Mouse (Mus musculus) midbrain, embryonic 10.5 days (tissue): ENCODE measurements around the gene Tnfrsf4. TPM values are rescaled to one million over a fixed set of nuclear protein-coding genes. Genes with fewer than 3 reads are reported as not detected.
A peak's percentile ranks its signal among the peaks of the same experiment; 100 is the strongest.

ENCODE experiments used
- DNase-seq: peaks from one replicate; pipeline ENCODE4 v3.0.0-alpha.2; 2017; ENCODE audit warnings: low spot score
- H3K27ac ChIP-seq: fragments of 300-500 bp; sonication (generic); replicated peaks from 2 replicates; pipeline ENCODE4 v1.5.1; 2016; ENCODE audit warnings: mild to moderate bottlenecking
- H3K27me3 ChIP-seq: fragments of 300-500 bp; sonication (generic); 2 replicates; pipeline ENCODE4 v1.6.1; 2016; ENCODE audit warnings: low read depth, mild to moderate bottlenecking; ENCODE audit not compliant: poor library complexity, severe bottlenecking
- H3K36me3 ChIP-seq: fragments of 300-500 bp; sonication (generic); 2 replicates; pipeline ENCODE4 v1.6.1; 2016; ENCODE audit warnings: mild to moderate bottlenecking, moderate library complexity
- H3K4me1 ChIP-seq: fragments of 300-500 bp; sonication (generic); 2 replicates; pipeline ENCODE4 v1.6.1; 2016
- H3K4me3 ChIP-seq: fragments of 300-500 bp; sonication (generic); 2 replicates; pipeline ENCODE4 v1.5.1; 2016; ENCODE audit warnings: mild to moderate bottlenecking, moderate library complexity
- H3K9me3 ChIP-seq: fragments of 300-500 bp; sonication (generic); replicated peaks from 2 replicates; pipeline ENCODE4 v1.6.1; 2016; ENCODE audit warnings: mild to moderate bottlenecking
- WGBS: fragments of 180-500 bp; shearing (Covaris S2); methylation state at CpG from one replicate; pipeline ENCODE4 v1.1.7; 2016; 5-methylcytosine and 5-hydroxymethylcytosine counted together
- polyA plus RNA-seq: library from polyadenylated mRNA; unstranded; fragments of >200 nt; fragmentation: Nextera tagmentation; extraction: Ambion mirVana; gene quantifications from 2 replicates; pipeline ENCODE4 v1.2.1, GENCODE M21; 2016

The Tnfrsf4 gene
- polyA plus RNA-seq, 1 experiment from 2014 or later: 0.88 TPM

- Histone ChIP-seq H3K27me3 (peaks cover 30% of the 10 kb centered on the region), H3K4me1 (peaks cover 47% of the 10 kb centered on the region), H3K9me3 (no peaks in the 10 kb centered on the region), H3K4me3 (peak overlapping the region; percentile 62), H3K36me3 (peaks cover 29% of the 10 kb centered on the region), H3K27ac (peak overlapping the region; percentile 89)
- WGBS: 3% methylated on average over 24 of the region's 24 CpGs
- peak; percentile 85 for DNase-seq
These were observed 18.1 kb downstream of the Tnfrsf4 start for GRCm38 (mm10) chr4:156031593-156032391.

GRCm38 (mm10) chr4:156032856-156033255 lies 19.2 kb downstream of the Tnfrsf4 start:
- peaks cover 18% of the 10 kb centered on the region for H3K36me3 ChIP-seq
- H3K27me3 ChIP-seq: peaks cover 30% of the 10 kb centered on the region
- H3K9me3 ChIP-seq: no peaks in the 10 kb centered on the region
- no peak for DNase-seq
- 92% methylated on average over 4 of the region's 4 CpGs for WGBS
- H3K4me3 ChIP-seq: no peak overlapping the region
- peaks cover 47% of the 10 kb centered on the region for H3K4me1 ChIP-seq
- H3K27ac ChIP-seq: peak overlapping the region; percentile 89; the same call in 1 of the 2 replicates

GRCm38 (mm10) chr4:156033476-156034119 lies 20.0 kb downstream of the Tnfrsf4 start:
- peaks cover 47% of the 10 kb centered on the region for H3K4me1 ChIP-seq
- peaks cover 30% of the 10 kb centered on the region for H3K27me3 ChIP-seq
- peak; percentile 46 for DNase-seq
- no peak overlapping the region for H3K27ac ChIP-seq
- H3K36me3 ChIP-seq: peaks cover 11% of the 10 kb centered on the region
- no peaks in the 10 kb centered on the region for H3K9me3 ChIP-seq
- 52% methylated on average over 6 of the region's 6 CpGs for WGBS
- H3K4me3 ChIP-seq: no peak overlapping the region

- peaks cover 30% of the 10 kb centered on the region for H3K27me3 ChIP-seq
- H3K36me3 ChIP-seq: peaks cover 5% of the 10 kb centered on the region
- peaks cover 47% of the 10 kb centered on the region for H3K4me1 ChIP-seq
- DNase-seq: no peak
- peak overlapping the region; percentile 47 for H3K4me3 ChIP-seq
- WGBS: 48% methylated on average over 4 of the region's 4 CpGs
- no peaks in the 10 kb centered on the region for H3K9me3 ChIP-seq
- no peak overlapping the region for H3K27ac ChIP-seq
These were observed 20.7 kb downstream of the Tnfrsf4 start for GRCm38 (mm10) chr4:156034301-156034700.

GRCm38 (mm10) chr4:156034901-156035300 lies 21.3 kb downstream of the Tnfrsf4 start:
- Histone ChIP-seq H3K27me3 (peaks cover 30% of the 10 kb centered on the region), H3K9me3 (no peaks in the 10 kb centered on the region), H3K36me3 (no peaks in the 10 kb centered on the region), H3K4me3 (peak overlapping the region; percentile 47), H3K4me1 (peaks cover 47% of the 10 kb centered on the region), H3K27ac (no peak overlapping the region; the same call in 1 of the 2 replicates)
- peak; percentile 28 for DNase-seq
- WGBS: 9% methylated on average over 25 of the region's 25 CpGs

GRCm38 (mm10) chr4:156044754-156045153 lies 31.1 kb downstream of the Tnfrsf4 start:
- H3K4me3 ChIP-seq: no peak overlapping the region
- 73% methylated on average over 5 of the region's 5 CpGs for WGBS
- H3K4me1 ChIP-seq: no peaks in the 10 kb centered on the region
- no peak overlapping the region for H3K27ac ChIP-seq
- H3K9me3 ChIP-seq: no peaks in the 10 kb centered on the region
- no peak for DNase-seq
- no peaks in the 10 kb centered on the region for H3K36me3 ChIP-seq
- no peaks in the 10 kb centered on the region for H3K27me3 ChIP-seq

- Histone ChIP-seq H3K4me1 (no peaks in the 10 kb centered on the region), H3K4me3 (no peak overlapping the region), H3K36me3 (no peaks in the 10 kb centered on the region), H3K27me3 (no peaks in the 10 kb centered on the region), H3K9me3 (no peaks in the 10 kb centered on the region), H3K27ac (no peak overlapping the region)
- 84% methylated on average over 3 of the region's 3 CpGs for WGBS
- DNase-seq: no peak
These were observed 36.1 kb downstream of the Tnfrsf4 start for GRCm38 (mm10) chr4:156049779-156050178.

- Histone ChIP-seq H3K9me3 (no peaks in the 10 kb centered on the region), H3K36me3 (no peaks in the 10 kb centered on the region), H3K27ac (no peak overlapping the region), H3K4me1 (no peaks in the 10 kb centered on the region), H3K27me3 (no peaks in the 10 kb centered on the region), H3K4me3 (no peak overlapping the region)
- no peak for DNase-seq
- WGBS: 72% methylated on average over 6 of the region's 6 CpGs
These were observed 36.8 kb downstream of the Tnfrsf4 start for GRCm38 (mm10) chr4:156050391-156050980.

GRCm38 (mm10) chr4:156053113-156053512 lies 39.5 kb downstream of the Tnfrsf4 start:
- H3K4me1 ChIP-seq: no peaks in the 10 kb centered on the region
- no peaks in the 10 kb centered on the region for H3K27me3 ChIP-seq
- no peaks in the 10 kb centered on the region for H3K9me3 ChIP-seq
- no peaks in the 10 kb centered on the region for H3K36me3 ChIP-seq
- WGBS: 92% methylated on average over 4 of the region's 4 CpGs
- DNase-seq: no peak
- H3K27ac ChIP-seq: no peak overlapping the region
- H3K4me3 ChIP-seq: no peak overlapping the region

GRCm38 (mm10) chr4:156054130-156054529 lies 40.5 kb downstream of the Tnfrsf4 start:
- H3K9me3 ChIP-seq: no peaks in the 10 kb centered on the region
- no peaks in the 10 kb centered on the region for H3K4me1 ChIP-seq
- WGBS: 90% methylated on average over 4 of the region's 4 CpGs
- no peak for DNase-seq
- H3K27ac ChIP-seq: no peak overlapping the region
- H3K27me3 ChIP-seq: no peaks in the 10 kb centered on the region
- no peaks in the 10 kb centered on the region for H3K36me3 ChIP-seq
- H3K4me3 ChIP-seq: no peak overlapping the region

- Histone ChIP-seq H3K4me1 (no peaks in the 10 kb centered on the region), H3K36me3 (no peaks in the 10 kb centered on the region), H3K9me3 (no peaks in the 10 kb centered on the region), H3K27ac (no peak overlapping the region), H3K27me3 (no peaks in the 10 kb centered on the region), H3K4me3 (no peak overlapping the region)
- DNase-seq: no peak
- whole genome bisulfite sequencing: 92% methylated on average over 6 of the region's 6 CpGs
These were observed 41.0 kb downstream of the Tnfrsf4 start for GRCm38 (mm10) chr4:156054606-156055005.

GRCm38 (mm10) chr4:156055173-156055572 lies 41.5 kb downstream of the Tnfrsf4 start:
- WGBS: 83% methylated on average over 5 of the region's 5 CpGs
- no peak overlapping the region for H3K27ac ChIP-seq
- H3K27me3 ChIP-seq: no peaks in the 10 kb centered on the region
- H3K4me3 ChIP-seq: no peak overlapping the region
- 0 out of 2 replicates have a peak, but pooled peaks cover 3% of the 10 kb centered on the region for H3K4me1 ChIP-seq
- H3K9me3 ChIP-seq: no peaks in the 10 kb centered on the region
- H3K36me3 ChIP-seq: no peaks in the 10 kb centered on the region
- DNase-seq: no peak

- no peak for DNase-seq
- 79% methylated on average over 10 of the region's 10 CpGs for WGBS
- Histone ChIP-seq H3K4me1 (0 out of 2 replicates have a peak, but pooled peaks cover 3% of the 10 kb centered on the region), H3K4me3 (no peak overlapping the region), H3K36me3 (no peaks in the 10 kb centered on the region), H3K9me3 (no peaks in the 10 kb centered on the region), H3K27ac (no peak overlapping the region), H3K27me3 (no peaks in the 10 kb centered on the region)
These were observed 44.1 kb downstream of the Tnfrsf4 start for GRCm38 (mm10) chr4:156057702-156058101.
